Mouse (Mus musculus): ENCODE results near the gene Tmem115. TPM values are rescaled to one million over a fixed set of nuclear protein-coding genes. Genes with fewer than 3 reads are reported as not detected.

Tmem115 gene
- polyA plus RNA-seq, 1 experiment from 2014 or later = 30.4 TPM

DNA sequence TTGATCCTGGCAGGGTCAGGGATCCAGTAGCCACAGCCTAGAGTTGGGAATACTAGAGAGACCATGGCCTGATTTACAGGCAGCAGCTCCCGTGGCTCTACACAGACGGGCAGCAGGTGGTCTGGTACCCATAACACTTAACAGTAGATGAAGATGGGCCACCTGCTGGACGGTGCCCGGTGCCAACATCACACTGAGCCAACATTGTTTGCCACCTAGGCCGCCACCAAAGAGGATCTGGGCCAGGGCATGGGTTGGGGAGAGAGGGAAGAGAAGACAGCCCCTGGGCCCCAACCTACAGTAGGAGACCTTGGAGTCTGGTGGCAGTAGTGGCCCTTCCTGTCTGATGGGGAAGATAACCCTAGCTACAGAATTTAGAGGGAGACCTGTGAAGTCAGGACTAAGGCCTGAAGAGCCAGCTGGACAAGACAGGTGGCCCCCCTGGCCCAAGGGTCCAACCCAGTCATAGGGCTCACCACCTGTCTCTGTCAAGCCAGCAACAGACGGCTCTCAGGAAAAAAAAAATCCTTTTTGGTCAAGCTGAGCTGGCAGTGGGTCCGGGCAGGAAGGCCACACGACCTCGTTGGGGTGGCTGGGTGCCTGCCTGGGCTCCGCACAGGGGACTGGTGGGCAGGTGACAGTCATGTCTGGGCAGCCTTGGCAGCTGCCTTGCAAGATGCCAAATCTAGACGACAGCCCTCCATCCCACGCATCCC is 31.5 kb upstream of the Tmem115 start:
- H3K36me3 ChIP-seq = no peaks in the 10 kb centered on the region
- no peak overlapping the region for H3K4me2 ChIP-seq
- H3K9me3 ChIP-seq = no peaks in the 10 kb centered on the region
- H3K27me3 ChIP-seq (replicated peaks) = 0 out of 2 replicates have a peak, but pooled peaks cover 6% of the 10 kb centered on the region
- WGBS = 84% methylated on average over 12 of the region's 12 CpGs
- H3K4me3 ChIP-seq = no peak overlapping the region
- H3K27ac ChIP-seq (replicated peaks) = no peak overlapping the region
- peaks cover 27% of the 10 kb centered on the region for H3K4me1 ChIP-seq
- no peak overlapping the region for H3K9ac ChIP-seq
- ATAC-seq (ENCODE audit: extremely low read depth, insufficient number of reproducible peaks, low FRiP score, low TSS enrichment) = no peak

DNA sequence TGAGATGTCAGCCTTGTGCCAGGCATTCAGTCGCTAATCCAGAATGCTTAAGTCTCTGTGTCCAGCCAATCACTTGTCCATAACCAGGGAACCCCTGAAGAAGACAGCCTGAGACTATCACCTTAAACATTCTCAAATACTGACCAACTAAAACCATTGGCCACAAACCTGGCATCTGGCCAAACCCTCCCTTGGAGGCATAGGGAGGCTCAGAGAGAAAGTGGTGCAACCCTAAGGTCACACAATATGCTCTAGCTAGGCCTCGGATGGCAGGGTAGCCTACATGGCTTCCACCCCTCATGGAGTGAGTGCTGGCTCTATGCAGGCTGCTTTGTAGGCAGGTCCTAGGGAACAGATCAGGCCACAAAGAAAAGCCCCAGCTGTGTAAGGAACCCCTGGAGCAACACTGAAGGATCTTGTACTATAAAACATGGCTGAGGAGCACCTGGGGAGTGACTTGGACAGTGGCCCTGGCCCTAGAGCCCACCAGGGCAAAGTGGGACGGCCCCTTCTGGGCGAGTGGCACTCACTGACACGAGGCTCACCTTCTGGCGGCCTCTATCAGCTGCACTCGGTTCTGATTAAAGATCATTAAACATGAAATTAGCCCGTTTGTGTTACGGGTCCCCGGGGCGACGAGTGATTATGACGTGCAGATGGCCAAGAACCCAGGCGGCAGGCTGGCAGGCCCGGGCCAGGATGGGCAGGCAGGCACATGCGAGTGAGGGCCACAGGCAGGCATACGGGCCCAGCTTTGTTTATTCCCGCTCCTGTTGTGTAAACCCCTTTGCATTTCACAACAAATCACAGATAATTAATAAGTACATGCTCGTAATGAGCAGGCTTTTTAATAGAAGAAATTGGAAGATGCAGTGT is 28.8 kb upstream of the Tmem115 start:
- no peak overlapping the region for H3K9ac ChIP-seq
- peaks cover 44% of the 10 kb centered on the region for H3K4me1 ChIP-seq
- H3K4me2 ChIP-seq = no peak overlapping the region
- 0 out of 2 replicates have a peak, but pooled peaks cover 13% of the 10 kb centered on the region for H3K27me3 ChIP-seq (replicated peaks)
- no peak for ATAC-seq (ENCODE audit: extremely low read depth, insufficient number of reproducible peaks, low FRiP score, low TSS enrichment)
- no peak overlapping the region for H3K27ac ChIP-seq (replicated peaks)
- 73% methylated on average over 19 of the region's 19 CpGs for WGBS
- H3K36me3 ChIP-seq = no peaks in the 10 kb centered on the region
- H3K9me3 ChIP-seq = no peaks in the 10 kb centered on the region
- H3K4me3 ChIP-seq = no peak overlapping the region

- Histone ChIP-seq H3K9me3 (no peaks in the 10 kb centered on the region), H3K36me3 (no peaks in the 10 kb centered on the region), H3K27ac (replicated peaks) (no peak overlapping the region), H3K4me2 (no peak overlapping the region), H3K9ac (no peak overlapping the region; the same call in 1 of the 2 replicates), H3K4me3 (no peak overlapping the region), H3K4me1 (peaks cover 48% of the 10 kb centered on the region), H3K27me3 (replicated peaks) (peaks cover 24% of the 10 kb centered on the region; the same call in 1 of the 2 replicates)
- no peak for ATAC-seq (ENCODE audit: extremely low read depth, insufficient number of reproducible peaks, low FRiP score, low TSS enrichment)
- WGBS = 53% methylated on average over 10 of the region's 10 CpGs
These were observed 25.5 kb upstream of the Tmem115 start for GRCm38 (mm10) chr9:107508266-107508665.

DNA sequence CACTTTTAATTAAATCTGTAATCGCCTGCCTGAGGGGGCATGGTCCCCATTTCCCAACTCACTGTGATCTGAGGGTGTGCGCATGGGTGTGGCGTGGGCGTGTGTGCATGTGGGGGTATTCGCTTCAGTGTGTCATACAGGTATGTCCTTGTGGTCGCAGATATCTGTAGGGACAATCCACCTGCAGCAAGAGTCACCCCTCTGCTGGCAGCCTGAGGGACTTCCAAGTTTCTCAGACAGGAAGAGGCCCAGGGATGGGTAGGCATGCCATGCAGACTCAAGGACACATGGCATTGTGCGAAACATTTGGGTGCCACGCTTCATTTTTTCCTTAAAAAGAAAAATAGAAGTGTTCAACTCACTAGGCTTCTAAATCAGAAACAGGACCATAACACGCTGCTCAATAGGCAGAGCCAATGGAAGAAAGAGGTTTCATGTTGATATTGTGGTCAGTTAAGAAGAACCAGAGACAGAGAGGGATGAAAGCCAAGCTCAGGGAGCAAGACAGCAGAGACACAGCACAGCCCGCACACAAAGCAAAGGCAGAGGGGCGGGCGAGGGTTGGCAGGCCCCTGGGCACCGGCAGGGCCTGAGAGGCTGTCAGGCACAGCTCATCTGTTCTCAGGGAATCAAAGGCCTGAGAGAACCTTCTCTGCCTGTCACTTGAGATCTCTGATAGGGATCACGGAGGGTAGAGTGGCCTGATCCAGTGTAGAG is 23.2 kb upstream of the Tmem115 start:
- Histone ChIP-seq H3K4me3 (no peak overlapping the region), H3K27me3 (replicated peaks) (peaks cover 32% of the 10 kb centered on the region; the same call in 1 of the 2 replicates), H3K4me1 (peaks cover 36% of the 10 kb centered on the region), H3K9me3 (no peaks in the 10 kb centered on the region), H3K9ac (no peak overlapping the region), H3K4me2 (no peak overlapping the region), H3K36me3 (no peaks in the 10 kb centered on the region), H3K27ac (replicated peaks) (no peak overlapping the region)
- no peak for ATAC-seq (ENCODE audit: extremely low read depth, insufficient number of reproducible peaks, low FRiP score, low TSS enrichment)
- 76% methylated on average over 14 of the region's 14 CpGs for WGBS

DNA sequence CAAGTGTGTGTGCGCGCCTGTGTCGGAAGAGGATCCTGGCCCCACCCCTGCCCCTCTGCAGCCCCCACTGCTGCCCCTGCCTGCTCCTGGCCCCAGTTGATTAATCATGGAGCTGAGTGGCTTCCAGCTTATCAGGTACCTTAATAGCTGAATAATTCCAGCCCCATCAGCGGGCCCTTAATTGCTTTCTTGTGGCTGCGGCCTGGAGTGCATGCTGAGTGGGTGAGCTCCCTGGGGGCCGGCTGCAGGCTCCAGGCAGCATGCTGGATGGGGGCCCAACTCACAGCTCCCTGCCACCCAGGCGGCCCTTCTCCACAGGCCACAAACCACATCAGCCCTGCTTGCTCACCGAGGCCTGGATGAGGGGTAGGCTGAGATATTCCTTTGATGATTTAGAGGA is 22.3 kb upstream of the Tmem115 start:
- H3K9ac ChIP-seq = peak overlapping the region; percentile 47; the same call in 1 of the 2 replicates
- 42% methylated on average over 8 of the region's 8 CpGs for WGBS

GRCm38 (mm10) chr9:107512326-107512725 is 21.4 kb upstream of the Tmem115 start:
- Histone ChIP-seq H3K27ac (replicated peaks) (no peak overlapping the region), H3K4me1 (peaks cover 30% of the 10 kb centered on the region), H3K9me3 (no peaks in the 10 kb centered on the region), H3K27me3 (replicated peaks) (peaks cover 26% of the 10 kb centered on the region; the same call in 1 of the 2 replicates), H3K9ac (no peak overlapping the region), H3K4me3 (no peak overlapping the region), H3K4me2 (no peak overlapping the region), H3K36me3 (no peaks in the 10 kb centered on the region)
- no peak for ATAC-seq (ENCODE audit: extremely low read depth, insufficient number of reproducible peaks, low FRiP score, low TSS enrichment)
- 81% methylated on average over 16 of the region's 16 CpGs for WGBS

More for the DNA sequence above, 22.3 kb upstream of the Tmem115 start:
- no peak overlapping the region for H3K4me2 ChIP-seq
- no peaks in the 10 kb centered on the region for H3K36me3 ChIP-seq
- H3K27ac ChIP-seq (replicated peaks) = no peak overlapping the region
- no peak overlapping the region for H3K4me3 ChIP-seq
- peaks cover 28% of the 10 kb centered on the region; the same call in 1 of the 2 replicates for H3K27me3 ChIP-seq (replicated peaks)
- peaks cover 36% of the 10 kb centered on the region for H3K4me1 ChIP-seq
- no peak for ATAC-seq (ENCODE audit: extremely low read depth, insufficient number of reproducible peaks, low FRiP score, low TSS enrichment)
- no peaks in the 10 kb centered on the region for H3K9me3 ChIP-seq

DNA sequence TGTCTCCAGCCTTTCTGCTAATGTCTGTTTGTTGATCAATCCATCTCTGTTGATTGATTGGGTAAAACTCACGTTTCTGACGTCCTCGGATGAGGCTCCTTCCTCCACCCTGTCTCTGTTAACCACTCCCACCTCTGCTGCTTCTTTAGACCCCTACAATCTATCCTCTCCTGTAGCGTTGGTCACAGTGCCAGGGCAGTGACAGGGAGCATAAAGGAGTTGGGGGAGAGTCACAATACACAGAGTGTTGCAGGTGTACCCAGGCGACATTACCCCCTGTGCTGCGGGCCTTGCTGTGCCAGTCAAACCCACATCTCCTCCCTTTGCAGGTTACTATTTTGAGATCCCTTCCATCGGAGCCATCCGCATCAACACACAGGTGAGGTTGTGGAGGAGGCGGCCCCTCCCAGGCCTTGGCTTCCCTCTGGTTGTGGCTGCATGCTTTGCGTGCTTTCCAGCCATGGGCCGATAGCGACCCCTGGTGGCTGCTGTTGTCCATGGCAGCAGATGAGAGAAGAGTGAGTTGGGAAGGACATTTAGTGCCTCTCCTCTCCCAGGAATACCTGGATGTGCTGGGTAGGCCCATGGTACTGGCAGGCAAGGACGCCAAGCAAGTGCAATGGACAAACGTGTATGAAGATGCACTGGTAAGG is 19.3 kb upstream of the Tmem115 start:
- Histone ChIP-seq H3K4me1 (peaks cover 16% of the 10 kb centered on the region), H3K4me2 (no peak overlapping the region), H3K9ac (no peak overlapping the region), H3K9me3 (no peaks in the 10 kb centered on the region), H3K27me3 (replicated peaks) (peaks cover 19% of the 10 kb centered on the region; the same call in 1 of the 2 replicates), H3K4me3 (no peak overlapping the region), H3K36me3 (no peaks in the 10 kb centered on the region), H3K27ac (replicated peaks) (no peak overlapping the region)
- ATAC-seq (ENCODE audit: extremely low read depth, insufficient number of reproducible peaks, low FRiP score, low TSS enrichment) = no peak
- 27% methylated on average over 14 of the region's 14 CpGs for WGBS

- H3K27ac ChIP-seq (replicated peaks) = no peak overlapping the region
- H3K4me1 ChIP-seq = peaks cover 24% of the 10 kb centered on the region
- 66% methylated on average over 6 of the region's 6 CpGs for WGBS
- H3K9ac ChIP-seq = no peak overlapping the region
- H3K27me3 ChIP-seq (replicated peaks) = peaks cover 18% of the 10 kb centered on the region
- H3K9me3 ChIP-seq = no peaks in the 10 kb centered on the region
- no peak overlapping the region for H3K4me3 ChIP-seq
- H3K36me3 ChIP-seq = no peaks in the 10 kb centered on the region
- no peak for ATAC-seq (ENCODE audit: extremely low read depth, insufficient number of reproducible peaks, low FRiP score, low TSS enrichment)
- H3K4me2 ChIP-seq = no peak overlapping the region
These were observed 13.4 kb upstream of the Tmem115 start for GRCm38 (mm10) chr9:107520331-107520730.

GRCm38 (mm10) chr9:107521190-107521589 is 12.6 kb upstream of the Tmem115 start:
- no peak for ATAC-seq (ENCODE audit: extremely low read depth, insufficient number of reproducible peaks, low FRiP score, low TSS enrichment)
- Histone ChIP-seq H3K27me3 (replicated peaks) (peaks cover 27% of the 10 kb centered on the region), H3K4me3 (no peak overlapping the region), H3K4me1 (peaks cover 24% of the 10 kb centered on the region), H3K27ac (replicated peaks) (peak overlapping the region; percentile 61; the same call in 1 of the 2 replicates), H3K4me2 (peak overlapping the region; percentile 61), H3K36me3 (no peaks in the 10 kb centered on the region), H3K9ac (peak overlapping the region; percentile 15; the same call in 1 of the 2 replicates), H3K9me3 (no peaks in the 10 kb centered on the region)
- 44% methylated on average over 5 of the region's 5 CpGs for WGBS

- peak overlapping the region; percentile 24 for H3K4me3 ChIP-seq
- H3K9ac ChIP-seq = peak overlapping the region; percentile 64
- H3K9me3 ChIP-seq = no peaks in the 10 kb centered on the region
- peak overlapping the region; percentile 61 for H3K4me2 ChIP-seq
- no peak for ATAC-seq (ENCODE audit: extremely low read depth, insufficient number of reproducible peaks, low FRiP score, low TSS enrichment)
- peaks cover 30% of the 10 kb centered on the region for H3K4me1 ChIP-seq
- peaks cover 34% of the 10 kb centered on the region for H3K27me3 ChIP-seq (replicated peaks)
- H3K36me3 ChIP-seq = no peaks in the 10 kb centered on the region
- H3K27ac ChIP-seq (replicated peaks) = peak overlapping the region; percentile 61
- WGBS = 30% methylated on average over 25 of the region's 25 CpGs
These were observed 11.9 kb upstream of the Tmem115 start for GRCm38 (mm10) chr9:107521711-107522399.

All from heart, embryonic 13.5 days (tissue).